Mouse (Mus musculus): ENCODE results near the gene Atp23. TPM values are rescaled to one million over a fixed set of nuclear protein-coding genes. Genes with fewer than 3 reads are reported as not detected.

The Atp23 gene
- polyA plus RNA-seq, 1 experiment from 2014 or later: 15.4 TPM

Other genes with a start within 250 kb of the Atp23 start
- gene Ctdsp2, start 77.4 kb upstream of the Atp23 start, polyA plus RNA-seq (2015; fragmentation: Nextera tagmentation; extraction: Ambion mirVana): 19.0 and 19.4 TPM in 2 replicates
- gene Avil, start 99.4 kb upstream of the Atp23 start, polyA plus RNA-seq (2015; fragmentation: Nextera tagmentation; extraction: Ambion mirVana): 4.2 and 11.6 TPM in 2 replicates
- gene Tsfm, start 129.5 kb upstream of the Atp23 start, polyA plus RNA-seq (2015; fragmentation: Nextera tagmentation; extraction: Ambion mirVana): 61.6 and 64.7 TPM in 2 replicates
- gene Mettl1, start 140.1 kb upstream of the Atp23 start, polyA plus RNA-seq (2015; fragmentation: Nextera tagmentation; extraction: Ambion mirVana): 22.8 and 25.1 TPM in 2 replicates
- gene Eef1akmt3, start 140.2 kb upstream of the Atp23 start, polyA plus RNA-seq (2015; fragmentation: Nextera tagmentation; extraction: Ambion mirVana): 0.14 and 0.22 TPM in 2 replicates
- 0.21 and 0.26 TPM in 2 replicates for gene Cyp27b1, start 146.9 kb upstream of the Atp23 start, polyA plus RNA-seq (2015; fragmentation: Nextera tagmentation; extraction: Ambion mirVana)
- gene March9, start 158.8 kb upstream of the Atp23 start, polyA plus RNA-seq (2015; fragmentation: Nextera tagmentation; extraction: Ambion mirVana): 7.3 and 8.4 TPM in 2 replicates
- gene Cdk4, start 162.2 kb upstream of the Atp23 start, polyA plus RNA-seq (2015; fragmentation: Nextera tagmentation; extraction: Ambion mirVana): 743 and 831 TPM in 2 replicates
- gene Tspan31, start 168.9 kb upstream of the Atp23 start, polyA plus RNA-seq (2015; fragmentation: Nextera tagmentation; extraction: Ambion mirVana): 120 and 123 TPM in 2 replicates
- gene Agap2, start 173.9 kb upstream of the Atp23 start, polyA plus RNA-seq (2015; fragmentation: Nextera tagmentation; extraction: Ambion mirVana): 4.0 and 4.9 TPM in 2 replicates
- 125 and 130 TPM in 2 replicates for gene Os9, start 219.8 kb upstream of the Atp23 start, polyA plus RNA-seq (2015; fragmentation: Nextera tagmentation; extraction: Ambion mirVana)

Data from hindbrain, embryonic 15.5 days (tissue).